Mouse (Mus musculus) ES-Bruce4 (cell line): ENCODE results near the gene Itga7. TPM values are rescaled to one million over a fixed set of nuclear protein-coding genes. Genes with fewer than 3 reads are reported as not detected.

Experiments used
- H3K27ac ChIP-seq: 2 replicates; pipeline ENCODE4 v1.5.1; 2012; ENCODE audit warnings: low read length, inconsistent platforms; ENCODE audit not compliant: insufficient read depth
- H3K27me3 ChIP-seq: 2 replicates; pipeline ENCODE4 v1.6.1; 2012; ENCODE audit warnings: mild to moderate bottlenecking, low read length, inconsistent platforms; ENCODE audit not compliant: control insufficient read depth, poor library complexity, insufficient read depth, severe bottlenecking
- H3K36me3 ChIP-seq: 2 replicates; pipeline ENCODE4 v1.6.1; 2012; ENCODE audit warnings: inconsistent platforms, mild to moderate bottlenecking, low read length, moderate library complexity; ENCODE audit not compliant: control insufficient read depth, poor library complexity, insufficient read depth, severe bottlenecking
- H3K4me1 ChIP-seq: one replicate; pipeline ENCODE4 v1.8.1; 2011; ENCODE audit warnings: low read length; ENCODE audit not compliant: control insufficient read depth, insufficient read depth
- H3K4me3 ChIP-seq: 2 replicates; pipeline ENCODE4 v1.5.1; 2011; ENCODE audit warnings: low read depth, mild to moderate bottlenecking, low read length
- H3K9ac ChIP-seq: 2 replicates; pipeline ENCODE4 v1.6.1; 2012; ENCODE audit warnings: low read depth, mild to moderate bottlenecking, inconsistent platforms; ENCODE audit not compliant: poor library complexity, severe bottlenecking
- H3K9me3 ChIP-seq: replicated peaks from 2 replicates; pipeline ENCODE4 v1.6.1; 2012; ENCODE audit warnings: mild to moderate bottlenecking, low read length, inconsistent platforms; ENCODE audit not compliant: control insufficient read depth, poor library complexity, insufficient read depth, severe bottlenecking
- CTCF ChIP-seq: IDR thresholded peaks from one replicate; pipeline ENCODE4 v1.8.1; 2011; ENCODE audit warnings: low read depth, low read length
- EP300 ChIP-seq: IDR thresholded peaks from 2 replicates; pipeline ENCODE4 v1.6.1; 2011; ENCODE audit warnings: low read depth, low read length; ENCODE audit not compliant: insufficient read depth
- POLR2A ChIP-seq: IDR thresholded peaks from one replicate; pipeline ENCODE4 v1.8.1; 2011; ENCODE audit warnings: low read length; ENCODE audit not compliant: insufficient read depth
- polyA plus RNA-seq: library from polyadenylated mRNA; stranded (reverse); fragments of >200 nt; gene quantifications from 2 replicates; pipeline ENCODE4 v1.2.4, GENCODE M21; 2011; ENCODE audit warnings: low read depth; ENCODE audit not compliant: missing spikeins, insufficient read depth, insufficient read length

Gene Itga7
- polyA plus RNA-seq, 1 experiment, result 1.6 TPM

DNA sequence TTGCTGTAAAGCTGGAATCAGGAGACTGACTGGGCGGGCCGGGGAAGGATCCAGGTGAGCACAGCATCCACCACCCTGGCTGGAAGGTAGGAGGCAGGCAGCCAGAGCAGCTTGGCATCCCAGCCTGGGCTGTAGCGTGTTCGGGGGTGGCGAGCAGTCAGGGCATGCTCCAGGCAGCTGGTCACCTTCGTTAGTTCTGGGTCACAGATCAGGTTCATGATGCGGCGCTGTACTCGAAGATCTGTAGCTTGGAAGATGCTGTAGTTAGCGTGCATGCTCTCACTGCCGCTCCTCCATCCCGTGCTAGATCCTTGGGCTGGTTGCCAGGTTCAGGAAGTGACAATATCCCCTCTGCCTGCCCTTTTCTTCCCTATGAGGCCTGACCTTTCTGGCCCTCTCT lies 19.9 kb upstream of the Itga7 start:
- Histone ChIP-seq H3K4me1 (peaks cover 1% of the 10 kb centered on the region), H3K27me3 (no peaks in the 10 kb centered on the region), H3K9me3 (no peaks in the 10 kb centered on the region), H3K4me3 (no peak overlapping the region), H3K27ac (peak overlapping the region; percentile 7; the same call in 1 of the 2 replicates), H3K36me3 (peaks cover 10% of the 10 kb centered on the region), H3K9ac (no peak overlapping the region)
- no peak for TF ChIP-seq EP300
- no peak for TF ChIP-seq POLR2A
- no peak for TF ChIP-seq CTCF

GRCm38 (mm10) chr10:128915550-128915949 lies 18.1 kb upstream of the Itga7 start:
- TF ChIP-seq EP300, result no peak
- Histone ChIP-seq H3K4me1 (peaks cover 1% of the 10 kb centered on the region), H3K27me3 (no peaks in the 10 kb centered on the region), H3K27ac (no peak overlapping the region), H3K9me3 (no peaks in the 10 kb centered on the region), H3K36me3 (peaks cover 10% of the 10 kb centered on the region), H3K9ac (no peak overlapping the region), H3K4me3 (no peak overlapping the region)

DNA sequence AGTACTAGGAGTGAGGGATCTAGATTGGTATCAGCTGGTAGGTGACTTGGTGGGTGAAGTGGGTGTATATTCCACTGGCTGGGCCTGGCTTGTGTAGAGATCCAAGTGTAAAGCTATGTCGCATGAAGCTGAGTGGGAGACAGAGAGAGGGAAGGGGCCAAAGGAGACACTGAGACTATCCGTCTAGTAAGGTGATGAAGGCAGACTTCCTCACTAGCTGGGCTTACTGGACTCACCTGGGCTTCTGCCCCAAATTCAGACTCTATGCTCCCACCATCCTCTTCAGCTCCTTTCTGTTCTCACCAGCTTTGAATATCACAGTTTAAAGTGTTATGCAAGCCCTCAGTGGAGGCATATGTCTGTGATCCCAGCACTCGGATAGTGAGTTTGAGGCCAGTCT lies 17.0 kb upstream of the Itga7 start:
- H3K36me3 ChIP-seq, result peaks cover 10% of the 10 kb centered on the region
- no peaks in the 10 kb centered on the region for H3K27me3 ChIP-seq
- TF ChIP-seq EP300, result no peak
- no peak for TF ChIP-seq POLR2A
- no peak for TF ChIP-seq CTCF
- H3K9ac ChIP-seq, result no peak overlapping the region
- H3K4me3 ChIP-seq, result no peak overlapping the region
- no peak overlapping the region for H3K27ac ChIP-seq
- H3K9me3 ChIP-seq, result no peaks in the 10 kb centered on the region
- H3K4me1 ChIP-seq, result peaks cover 1% of the 10 kb centered on the region

DNA sequence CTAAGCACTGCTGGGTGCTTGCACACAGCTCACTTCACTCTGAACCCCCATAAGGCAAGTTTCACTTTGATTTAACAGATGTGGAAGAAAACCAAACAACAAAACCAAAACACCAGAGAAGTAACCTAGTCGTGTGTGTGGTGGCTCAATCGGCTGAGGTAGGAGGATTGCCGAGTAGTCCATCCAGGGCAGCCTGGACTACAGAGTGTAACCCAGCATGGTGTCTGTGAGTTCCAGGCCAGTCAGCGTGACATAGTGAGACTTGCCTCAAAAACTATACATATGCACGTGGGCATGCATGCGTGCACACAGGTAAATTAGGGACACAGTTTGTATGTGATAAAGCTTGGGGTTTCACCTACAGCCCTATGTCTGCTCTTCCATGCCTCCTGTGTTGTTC lies 16.2 kb upstream of the Itga7 start:
- Histone ChIP-seq H3K4me1 (peaks cover 3% of the 10 kb centered on the region), H3K9ac (no peak overlapping the region), H3K27me3 (no peaks in the 10 kb centered on the region), H3K27ac (no peak overlapping the region), H3K36me3 (peaks cover 10% of the 10 kb centered on the region), H3K4me3 (no peak overlapping the region), H3K9me3 (no peaks in the 10 kb centered on the region)
- TF ChIP-seq POLR2A, result no peak
- no peak for TF ChIP-seq CTCF
- no peak for TF ChIP-seq EP300

DNA sequence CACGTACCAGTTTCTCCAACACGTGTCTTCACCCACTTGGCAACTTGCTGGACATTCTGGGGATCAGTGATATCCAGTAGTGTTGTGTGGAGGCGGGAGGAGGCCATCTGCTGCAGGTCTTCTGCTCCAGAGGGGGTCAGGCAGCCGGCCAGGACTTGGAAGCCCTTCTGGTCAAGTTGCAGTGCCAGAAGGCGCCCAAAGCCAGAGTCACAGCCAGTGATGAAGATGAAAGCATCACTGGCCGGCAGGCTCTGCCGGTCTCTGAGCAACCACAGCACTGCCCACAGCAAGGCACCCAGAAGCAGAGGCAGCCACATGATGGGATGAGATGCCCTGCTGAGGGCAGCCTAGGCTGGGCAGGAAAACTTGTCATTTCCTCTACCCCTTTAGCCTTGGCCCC lies 15.4 kb upstream of the Itga7 start:
- no peak for TF ChIP-seq CTCF
- TF ChIP-seq EP300, result no peak
- no peak for TF ChIP-seq POLR2A
- Histone ChIP-seq H3K4me1 (peaks cover 3% of the 10 kb centered on the region), H3K9ac (no peak overlapping the region), H3K36me3 (peaks cover 10% of the 10 kb centered on the region), H3K27me3 (no peaks in the 10 kb centered on the region), H3K27ac (no peak overlapping the region), H3K4me3 (no peak overlapping the region), H3K9me3 (no peaks in the 10 kb centered on the region)

DNA sequence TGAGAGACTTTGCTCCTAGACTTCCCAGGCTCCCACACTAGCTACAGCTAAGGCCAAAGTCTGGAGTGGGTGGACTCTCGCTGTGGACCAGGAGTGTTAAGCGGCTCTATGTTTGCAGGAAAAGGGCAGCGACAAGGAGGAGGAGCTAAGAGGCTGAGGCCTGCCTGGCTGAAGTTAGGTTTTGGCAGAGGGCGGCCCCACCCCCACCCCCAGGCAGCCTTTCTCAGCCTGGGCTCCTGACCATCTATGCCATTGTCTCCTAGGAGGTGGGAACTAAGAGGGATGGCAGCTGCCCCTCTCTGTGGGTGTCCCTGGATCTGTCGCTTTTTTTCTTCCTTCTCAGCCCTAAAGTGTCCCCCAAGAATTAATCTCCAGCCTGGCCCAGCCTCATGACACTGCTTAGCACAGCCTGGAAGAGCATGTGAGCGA lies 14.4 kb upstream of the Itga7 start:
- Histone ChIP-seq H3K9ac (no peak overlapping the region), H3K36me3 (peaks cover 10% of the 10 kb centered on the region), H3K4me1 (peaks cover 3% of the 10 kb centered on the region), H3K27me3 (no peaks in the 10 kb centered on the region), H3K4me3 (no peak overlapping the region), H3K27ac (no peak overlapping the region), H3K9me3 (no peaks in the 10 kb centered on the region)
- no peak for TF ChIP-seq CTCF
- no peak for TF ChIP-seq EP300
- no peak for TF ChIP-seq POLR2A

DNA sequence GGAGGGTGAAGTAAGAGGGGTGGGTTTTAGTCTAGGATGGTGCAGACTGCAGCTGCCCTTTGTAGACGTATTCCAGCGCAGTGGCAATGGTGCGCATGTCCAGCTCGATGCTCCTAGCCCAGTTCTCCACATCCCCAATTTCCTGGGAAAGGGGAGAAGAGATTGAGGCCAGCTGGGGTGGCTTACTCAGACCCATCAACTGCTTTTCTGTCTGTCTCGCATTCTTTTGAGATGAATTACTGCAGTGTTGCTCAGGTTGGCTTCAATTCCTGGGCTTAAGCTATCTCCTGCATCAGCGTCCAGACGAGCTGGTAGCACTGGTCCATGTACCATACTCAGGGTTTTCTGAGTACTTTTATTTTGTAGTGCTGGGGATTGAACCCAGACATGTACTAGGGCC lies 13.7 kb upstream of the Itga7 start:
- Histone ChIP-seq H3K27ac (no peak overlapping the region), H3K9ac (no peak overlapping the region), H3K9me3 (no peaks in the 10 kb centered on the region), H3K27me3 (no peaks in the 10 kb centered on the region), H3K36me3 (peaks cover 10% of the 10 kb centered on the region), H3K4me1 (peaks cover 3% of the 10 kb centered on the region), H3K4me3 (no peak overlapping the region)
- TF ChIP-seq EP300 (no peak), POLR2A (no peak), CTCF (no peak)
